Mouse (Mus musculus) heart, embryonic 14.5 days (tissue): ENCODE measurements around the gene Rnf168. TPM values are rescaled to one million over a fixed set of nuclear protein-coding genes. Genes with fewer than 3 reads are reported as not detected.

Experiments
- ATAC-seq: fragments of 200-750 bp; cut with Nextera tagmentation; 2 replicates; pipeline ENCODE4 v1.8.0; 2017; ENCODE audit warnings: low read depth, moderate TSS enrichment; ENCODE audit not compliant: insufficient number of reproducible peaks, insufficient read depth, low FRiP score
- H3K27ac ChIP-seq, 2 experiments: fragments of 200-500 bp in 1 of 2; fragments of 300-500 bp in 1 of 2; sonication (generic) in 1 of 2; replicated peaks in 1 of 2; 2 replicates each; pipeline ENCODE4 v1.5.1; 2012 to 2014; ENCODE audit warnings: low read depth in 2 of 2, low read length in 2 of 2, control low read depth in 1 of 2, mild to moderate bottlenecking in 1 of 2, mixed read lengths in 1 of 2; ENCODE audit not compliant: control insufficient read depth in 1 of 2, insufficient read depth in 1 of 2
- H3K27me3 ChIP-seq: fragments of 300-500 bp; sonication (generic); 2 replicates; pipeline ENCODE4 v1.6.1; 2014; ENCODE audit warnings: mild to moderate bottlenecking, low read length, control low read depth; ENCODE audit not compliant: control insufficient read depth, insufficient read depth
- H3K36me3 ChIP-seq: fragments of 300-500 bp; sonication (generic); 2 replicates; pipeline ENCODE4 v1.6.1; 2014; ENCODE audit warnings: mild to moderate bottlenecking, control low read depth, low read length, mixed read lengths; ENCODE audit not compliant: control insufficient read depth, insufficient read depth
- H3K4me1 ChIP-seq, 2 experiments: fragments of 200-500 bp in 1 of 2; fragments of 300-500 bp in 1 of 2; sonication (generic) in 1 of 2; 2 replicates each; pipeline ENCODE4 v1.6.1; 2012 to 2014; ENCODE audit warnings: low read length in 2 of 2, control low read depth in 1 of 2, mixed read lengths in 1 of 2; ENCODE audit not compliant: control insufficient read depth in 2 of 2, insufficient read depth in 2 of 2
- H3K4me2 ChIP-seq: fragments of 300-500 bp; sonication (generic); 2 replicates; pipeline ENCODE4 v1.6.1; 2014; ENCODE audit warnings: mild to moderate bottlenecking, low read length
- H3K4me3 ChIP-seq, 2 experiments: fragments of 200-500 bp in 1 of 2; fragments of 300-500 bp in 1 of 2; sonication (generic) in 1 of 2; 2 replicates each; pipeline ENCODE4 v1.5.1; 2012 to 2014; ENCODE audit warnings: low read length in 2 of 2, mild to moderate bottlenecking in 2 of 2, control low read depth in 1 of 2, low read depth in 1 of 2, moderate library complexity in 1 of 2; ENCODE audit not compliant: control insufficient read depth in 1 of 2, insufficient read depth in 1 of 2
- H3K9ac ChIP-seq: fragments of 300-500 bp; sonication (generic); 2 replicates; pipeline ENCODE4 v1.6.1; 2014; ENCODE audit warnings: mild to moderate bottlenecking, low read length
- H3K9me3 ChIP-seq: fragments of 300-500 bp; sonication (generic); 2 replicates; pipeline ENCODE4 v1.6.1; 2016; ENCODE audit warnings: low read length, control low read depth; ENCODE audit not compliant: control insufficient read depth
- whole genome bisulfite sequencing: fragments of 180-500 bp; shearing (Covaris S2); extraction: QIAGEN DNeasy Blood & Tissue Kit; methylation state at CpG from one replicate; pipeline ENCODE4 v1.1.7; 2014; 5-methylcytosine and 5-hydroxymethylcytosine counted together
- microRNA counts: library from miRNA; unstranded; fragments of <30 nt; microRNA quantifications from one replicate; lab custom pipeline; 2016
- microRNA-seq: library from miRNA; unstranded; fragments of <30 nt; microRNA quantifications from one replicate; pipeline ENCODE4, GENCODE M21; 2016
- polyA plus RNA-seq: library from polyadenylated mRNA; unstranded; fragments of >200 nt; fragmentation: Nextera tagmentation; extraction: Ambion mirVana; gene quantifications from 2 replicates; pipeline ENCODE4 v1.2.1, GENCODE M21; 2014

The Rnf168 gene
- polyA plus RNA-seq, 1 experiment from 2014 or later: 18.1 TPM

DNA sequence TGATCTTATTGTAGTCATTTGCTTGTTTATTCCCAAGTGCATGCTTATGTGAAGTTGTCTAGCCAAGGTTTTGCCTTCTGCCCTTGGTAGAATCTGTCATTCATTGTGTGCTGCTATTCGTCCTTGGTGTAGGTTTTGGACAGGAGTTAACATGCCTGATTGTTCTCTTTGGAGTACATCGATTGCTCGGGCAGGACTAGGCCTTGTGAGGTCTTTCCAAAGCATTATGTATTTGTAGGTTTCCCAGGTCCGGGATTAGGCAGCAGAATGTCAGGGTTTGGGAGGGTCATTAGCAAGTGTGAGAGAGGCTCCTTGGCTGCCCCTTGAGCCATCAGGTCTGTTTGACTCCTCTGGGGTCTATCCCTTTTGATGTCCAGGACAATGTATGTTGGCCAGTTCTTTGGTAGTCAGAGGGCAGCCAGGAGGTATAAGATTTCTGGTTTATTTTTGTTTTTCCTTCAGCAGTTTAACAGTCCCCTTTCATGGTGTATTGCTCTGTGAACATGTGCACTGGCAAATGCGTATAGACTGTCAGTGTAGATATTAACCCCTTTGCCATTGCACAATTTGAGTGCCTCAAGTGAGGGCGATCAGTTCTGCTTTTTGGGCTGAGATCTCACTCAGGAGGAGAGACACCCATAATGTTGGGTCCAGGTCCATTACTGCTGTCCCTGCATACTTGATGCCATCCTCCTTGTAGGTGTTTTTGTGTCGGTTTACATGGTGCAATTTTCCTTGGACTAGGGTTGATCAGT, 58.9 kb downstream of the Rnf168 start:
- H3K27ac ChIP-seq: no peak overlapping the region; a peak in 1 of 4 replicates
- 59% methylated on average over 7 of the region's 7 CpGs for WGBS
- H3K4me2 ChIP-seq: no peak overlapping the region
- H3K9ac ChIP-seq: no peak overlapping the region
- no peaks in the 10 kb centered on the region for H3K36me3 ChIP-seq
- no peak for ATAC-seq
- H3K4me1 ChIP-seq: peaks cover 4 to 33% of the 10 kb centered on the region in 2 experiments
- H3K4me3 ChIP-seq: no peak overlapping the region
- no peaks in the 10 kb centered on the region for H3K27me3 ChIP-seq
- H3K9me3 ChIP-seq: no peaks in the 10 kb centered on the region

DNA sequence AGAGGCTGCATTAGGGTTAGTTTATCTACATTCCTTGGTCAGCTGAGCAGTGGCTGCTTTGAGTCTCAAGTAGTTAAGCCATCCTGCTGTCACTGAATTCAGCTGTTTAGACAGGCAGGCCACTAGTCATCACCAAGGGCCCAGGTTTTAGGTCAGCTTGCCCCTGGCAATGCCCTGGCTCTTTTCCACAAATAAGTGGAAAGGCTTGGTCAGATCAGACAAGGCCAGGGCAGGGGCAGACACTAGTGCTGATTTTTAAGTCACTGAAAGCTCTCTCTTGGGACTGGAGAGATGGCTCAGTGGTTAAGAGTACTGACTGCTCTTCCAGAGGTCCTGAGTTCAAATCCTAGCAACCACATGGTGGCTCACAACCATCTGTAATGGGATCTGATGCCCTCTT, 59.7 kb downstream of the Rnf168 start:
- Histone ChIP-seq H3K9me3 (no peaks in the 10 kb centered on the region), H3K9ac (no peak overlapping the region), H3K27ac (no peak overlapping the region), H3K4me3 (no peak overlapping the region), H3K27me3 (no peaks in the 10 kb centered on the region), H3K4me1 (peaks cover 2 to 33% of the 10 kb centered on the region in 2 experiments; a peak in 3 of 4 replicates), H3K36me3 (no peaks in the 10 kb centered on the region), H3K4me2 (no peak overlapping the region)
- no peak for ATAC-seq

DNA sequence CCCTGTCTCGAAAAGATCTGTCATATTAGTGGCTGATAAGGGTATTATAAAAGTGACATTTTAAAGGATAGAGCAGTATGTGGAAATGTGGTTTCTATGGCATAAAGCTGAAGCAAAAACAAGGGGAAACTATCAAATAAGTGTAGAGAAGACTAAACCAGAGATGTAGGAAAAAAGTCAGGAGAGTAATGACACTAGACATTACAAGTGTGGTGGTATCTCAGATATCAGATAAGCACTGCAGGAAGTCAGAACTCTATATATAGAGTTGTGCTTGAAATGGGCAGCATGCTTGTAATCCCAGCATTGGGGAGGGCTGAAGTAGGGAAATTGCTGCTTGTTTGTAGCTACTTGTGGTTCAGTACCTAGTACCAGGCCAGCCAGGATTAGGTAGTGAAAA, 63.2 kb downstream of the Rnf168 start:
- H3K4me3 ChIP-seq: no peak overlapping the region
- no peak overlapping the region for H3K4me2 ChIP-seq
- no peaks in the 10 kb centered on the region for H3K9me3 ChIP-seq
- H3K27ac ChIP-seq: no peak overlapping the region
- WGBS: 17% methylated on average over 1 of the region's 1 CpGs
- H3K27me3 ChIP-seq: no peaks in the 10 kb centered on the region
- no peak overlapping the region for H3K9ac ChIP-seq
- H3K4me1 ChIP-seq: peaks cover 2 to 34% of the 10 kb centered on the region in 2 experiments; a peak in 3 of 4 replicates
- no peak for ATAC-seq
- H3K36me3 ChIP-seq: no peaks in the 10 kb centered on the region

DNA sequence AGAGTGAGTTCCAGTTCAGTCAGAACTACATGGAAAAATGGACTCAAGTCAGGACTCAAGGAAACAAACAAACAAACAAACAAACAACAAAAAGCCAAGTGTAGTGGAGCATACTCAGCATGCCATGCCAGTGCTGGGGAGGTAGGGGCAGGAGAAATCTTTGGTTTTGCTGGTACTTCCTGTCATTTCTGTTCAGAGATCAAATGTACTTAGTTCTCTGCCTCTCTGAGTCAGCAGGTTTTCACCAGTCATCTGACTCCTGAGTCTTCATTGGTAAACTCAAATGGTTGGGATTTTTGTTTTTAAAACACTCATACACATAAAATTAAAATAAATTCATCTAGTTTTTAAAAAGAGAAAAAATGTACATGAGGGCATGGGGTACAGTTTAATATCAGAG, 68.3 kb downstream of the Rnf168 start:
- H3K36me3 ChIP-seq: no peaks in the 10 kb centered on the region
- no peak overlapping the region; a peak in 1 of 4 replicates for H3K27ac ChIP-seq
- peaks cover 0 to 14% of the 10 kb centered on the region in 2 experiments; a peak in 2 of 4 replicates for H3K4me1 ChIP-seq
- ATAC-seq: no peak
- no peaks in the 10 kb centered on the region for H3K9me3 ChIP-seq
- H3K9ac ChIP-seq: no peak overlapping the region
- no peak overlapping the region for H3K4me3 ChIP-seq
- H3K27me3 ChIP-seq: no peaks in the 10 kb centered on the region
- H3K4me2 ChIP-seq: no peak overlapping the region

DNA sequence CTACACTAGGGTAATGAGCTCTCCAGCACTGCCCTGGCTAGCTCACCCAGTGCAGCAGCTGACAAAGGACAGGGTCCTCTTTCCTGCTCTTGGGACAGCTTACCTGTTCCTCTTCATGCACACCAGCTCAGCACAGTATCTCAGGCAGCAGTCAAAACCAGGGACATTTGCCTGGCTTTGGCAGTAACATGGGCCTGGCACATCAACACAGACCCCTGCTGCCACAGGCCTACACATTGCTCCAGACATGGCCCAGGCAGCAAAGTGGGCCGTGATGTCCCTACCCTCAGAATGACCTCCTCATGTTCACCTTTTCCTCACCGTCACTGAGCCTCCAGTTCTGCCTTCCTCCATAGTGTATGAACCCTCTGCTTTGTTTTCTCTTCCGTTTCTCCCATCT, 73.5 kb downstream of the Rnf168 start:
- WGBS: 75% methylated on average over 3 of the region's 3 CpGs
- no peaks in the 10 kb centered on the region for H3K9me3 ChIP-seq
- no peak for ATAC-seq

More for the DNA sequence above, 73.5 kb downstream of the Rnf168 start:
- Histone ChIP-seq H3K9ac (no peak overlapping the region), H3K27me3 (no peaks in the 10 kb centered on the region), H3K4me2 (no peak overlapping the region), H3K36me3 (peaks cover 31% of the 10 kb centered on the region), H3K4me1 (peaks cover 0 to under 1% of the 10 kb centered on the region in 2 experiments; a peak in 1 of 4 replicates), H3K27ac (0 out of 4 replicates have a peak overlapping the region, but pooled peaks of 1 of the 2 experiments have one; percentile 20), H3K4me3 (no peak overlapping the region)

MicroRNAs within 50 kb of the gene (microRNA counts, 519-probe panel; counts per million panel counts)
- 322 counts per million, percentile 70 among the panel's probes with 10 or more counts for microRNA mmu-miR-1946a (lab: Ali Mortazavi, UCI)

Small RNA genes lying within 50 kb of the gene (microRNA-seq; reads per million reads assigned to microRNA genes)
- not detected for gene Mir1946a

Other genes with a start within 250 kb of the Rnf168 start
- 23.5 and 26.2 TPM in 2 replicates for gene Pak2, start 198.1 kb upstream of the Rnf168 start, polyA plus RNA-seq
- 74.4 and 91.6 TPM in 2 replicates for gene Pigx, start 177.7 kb upstream of the Rnf168 start, polyA plus RNA-seq
- 18.5 and 25.0 TPM in 2 replicates for gene Cep19, start 177.7 kb upstream of the Rnf168 start, polyA plus RNA-seq
- 7.4 and 8.7 TPM in 2 replicates for gene Nrros, start 111.9 kb upstream of the Rnf168 start, polyA plus RNA-seq
- gene Bex6, start 97.6 kb upstream of the Rnf168 start, polyA plus RNA-seq: not detected in 2 replicates
- gene Fbxo45, start 30.3 kb upstream of the Rnf168 start, polyA plus RNA-seq: 12.9 and 13.0 TPM in 2 replicates
- gene Wdr53, start 30.2 kb upstream of the Rnf168 start, polyA plus RNA-seq: 10.9 and 11.5 TPM in 2 replicates
- 0.14 TPM in 1 of 2 replicates, not detected in the other for gene Smco1, start 6.0 kb upstream of the Rnf168 start, polyA plus RNA-seq
- 19.4 and 21.8 TPM in 2 replicates for gene Ubxn7, start 54.8 kb downstream of the Rnf168 start, polyA plus RNA-seq
- 0.16 TPM in 1 of 2 replicates, not detected in the other for gene Tm4sf19, start 123.0 kb downstream of the Rnf168 start, polyA plus RNA-seq
- 26.9 and 29.3 TPM in 2 replicates for gene Tctex1d2, start 142.2 kb downstream of the Rnf168 start, polyA plus RNA-seq
- gene Pcyt1a, start 153.5 kb downstream of the Rnf168 start, polyA plus RNA-seq: 47.4 and 48.7 TPM in 2 replicates
- gene Slc51a, start 210.4 kb downstream of the Rnf168 start, polyA plus RNA-seq: 1.1 and 1.4 TPM in 2 replicates
- not detected in 2 replicates for gene Zdhhc19, start 218.8 kb downstream of the Rnf168 start, polyA plus RNA-seq